Mouse (Mus musculus) heart, embryonic 14.5 days (tissue): ENCODE measurements around the gene Myo10. TPM values are rescaled to one million over a fixed set of nuclear protein-coding genes. Genes with fewer than 3 reads are reported as not detected.

Source experiments
- ATAC-seq: fragments of 200-750 bp; cut with Nextera tagmentation; 2 replicates; pipeline ENCODE4 v1.8.0; 2017; ENCODE audit warnings: low read depth, moderate TSS enrichment; ENCODE audit not compliant: insufficient number of reproducible peaks, insufficient read depth, low FRiP score
- H3K27ac ChIP-seq, 2 experiments: fragments of 200-500 bp in 1 of 2; fragments of 300-500 bp in 1 of 2; sonication (generic) in 1 of 2; replicated peaks in 1 of 2; 2 replicates each; pipeline ENCODE4 v1.5.1; 2012 to 2014; ENCODE audit warnings: low read depth in 2 of 2, low read length in 2 of 2, control low read depth in 1 of 2, mild to moderate bottlenecking in 1 of 2, mixed read lengths in 1 of 2; ENCODE audit not compliant: control insufficient read depth in 1 of 2, insufficient read depth in 1 of 2
- H3K27me3 ChIP-seq: fragments of 300-500 bp; sonication (generic); 2 replicates; pipeline ENCODE4 v1.6.1; 2014; ENCODE audit warnings: mild to moderate bottlenecking, low read length, control low read depth; ENCODE audit not compliant: control insufficient read depth, insufficient read depth
- H3K36me3 ChIP-seq: fragments of 300-500 bp; sonication (generic); 2 replicates; pipeline ENCODE4 v1.6.1; 2014; ENCODE audit warnings: mild to moderate bottlenecking, control low read depth, low read length, mixed read lengths; ENCODE audit not compliant: control insufficient read depth, insufficient read depth
- H3K4me1 ChIP-seq, 2 experiments: fragments of 200-500 bp in 1 of 2; fragments of 300-500 bp in 1 of 2; sonication (generic) in 1 of 2; 2 replicates each; pipeline ENCODE4 v1.6.1; 2012 to 2014; ENCODE audit warnings: low read length in 2 of 2, control low read depth in 1 of 2, mixed read lengths in 1 of 2; ENCODE audit not compliant: control insufficient read depth in 2 of 2, insufficient read depth in 2 of 2
- H3K4me2 ChIP-seq: fragments of 300-500 bp; sonication (generic); 2 replicates; pipeline ENCODE4 v1.6.1; 2014; ENCODE audit warnings: mild to moderate bottlenecking, low read length
- H3K4me3 ChIP-seq, 2 experiments: fragments of 200-500 bp in 1 of 2; fragments of 300-500 bp in 1 of 2; sonication (generic) in 1 of 2; 2 replicates each; pipeline ENCODE4 v1.5.1; 2012 to 2014; ENCODE audit warnings: low read length in 2 of 2, mild to moderate bottlenecking in 2 of 2, control low read depth in 1 of 2, low read depth in 1 of 2, moderate library complexity in 1 of 2; ENCODE audit not compliant: control insufficient read depth in 1 of 2, insufficient read depth in 1 of 2
- H3K9ac ChIP-seq: fragments of 300-500 bp; sonication (generic); 2 replicates; pipeline ENCODE4 v1.6.1; 2014; ENCODE audit warnings: mild to moderate bottlenecking, low read length
- H3K9me3 ChIP-seq: fragments of 300-500 bp; sonication (generic); 2 replicates; pipeline ENCODE4 v1.6.1; 2016; ENCODE audit warnings: low read length, control low read depth; ENCODE audit not compliant: control insufficient read depth
- WGBS: fragments of 180-500 bp; shearing (Covaris S2); extraction: QIAGEN DNeasy Blood & Tissue Kit; methylation state at CpG from one replicate; pipeline ENCODE4 v1.1.7; 2014; 5-methylcytosine and 5-hydroxymethylcytosine counted together
- polyA plus RNA-seq: library from polyadenylated mRNA; unstranded; fragments of >200 nt; fragmentation: Nextera tagmentation; extraction: Ambion mirVana; gene quantifications from 2 replicates; pipeline ENCODE4 v1.2.1, GENCODE M21; 2014

Gene Myo10
- polyA plus RNA-seq, 1 experiment from 2014 or later, result 12.6 TPM

GRCm38 (mm10) chr15:25834920-25835674 lies 212.8 kb downstream of the Myo10 start:
- Histone ChIP-seq H3K9me3 (peaks cover 3% of the 10 kb centered on the region; the same call in 1 of the 2 replicates), H3K27me3 (no peaks in the 10 kb centered on the region), H3K27ac (no peak overlapping the region), H3K4me1 (peaks cover 0 to 2% of the 10 kb centered on the region in 2 experiments; a peak in 1 of 4 replicates), H3K9ac (no peak overlapping the region), H3K4me2 (no peak overlapping the region), H3K4me3 (no peak overlapping the region), H3K36me3 (no peaks in the 10 kb centered on the region)
- 86% methylated on average over 17 of the region's 17 CpGs for WGBS
- ATAC-seq, result no peak

- Histone ChIP-seq H3K27me3 (peaks cover 10% of the 10 kb centered on the region; the same call in 1 of the 2 replicates), H3K27ac (no peak overlapping the region), H3K4me2 (peak overlapping the region; percentile 87), H3K9me3 (no peaks in the 10 kb centered on the region), H3K36me3 (no peaks in the 10 kb centered on the region), H3K9ac (peak overlapping the region; percentile 81), H3K4me1 (peaks cover 0 to 3% of the 10 kb centered on the region in 2 experiments; a peak in 1 of 4 replicates), H3K4me3 (peak overlapping the region; percentile 71 to 86)
- 11% methylated on average over 16 of the region's 16 CpGs for WGBS
- ATAC-seq, result no peak
These were observed 220.2 kb downstream of the Myo10 start for GRCm38 (mm10) chr15:25842462-25843085.

GRCm38 (mm10) chr15:25843086-25843991 lies 221.0 kb downstream of the Myo10 start, which contains the start of gene Retreg1:
Gene Retreg1 (plus strand): TSS chr15:25843180.
- Histone ChIP-seq H3K4me1 (peaks cover 0 to 3% of the 10 kb centered on the region in 2 experiments; a peak in 1 of 4 replicates), H3K9ac (peak within 1 kb of the TSS; percentile 81), H3K36me3 (no peaks in the 10 kb centered on the region), H3K9me3 (no peaks in the 10 kb centered on the region), H3K27me3 (peaks cover 10% of the 10 kb centered on the region; the same call in 1 of the 2 replicates), H3K4me2 (peak within 1 kb of the TSS; percentile 87), H3K27ac (peak within 1 kb of the TSS in 1 of 2 experiments; percentile 52; a peak in 2 of 4 replicates), H3K4me3 (peak within 1 kb of the TSS; percentile 71 to 86)
- ATAC-seq, result peak; percentile 76
- under 1% methylated on average over 57 of the region's 72 CpGs for WGBS

- Histone ChIP-seq H3K4me3 (peak overlapping the region; percentile 71 to 86), H3K9me3 (no peaks in the 10 kb centered on the region), H3K27ac (no peak overlapping the region), H3K4me1 (peaks cover 0 to 3% of the 10 kb centered on the region in 2 experiments; a peak in 1 of 4 replicates), H3K4me2 (peak overlapping the region; percentile 87), H3K9ac (peak overlapping the region; percentile 81), H3K27me3 (peaks cover 10% of the 10 kb centered on the region; the same call in 1 of the 2 replicates), H3K36me3 (no peaks in the 10 kb centered on the region)
- 29% methylated on average over 11 of the region's 11 CpGs for WGBS
- ATAC-seq, result no peak
These were observed 221.8 kb downstream of the Myo10 start for GRCm38 (mm10) chr15:25844013-25844570.

GRCm38 (mm10) chr15:25844771-25845170 lies 222.4 kb downstream of the Myo10 start:
- no peak overlapping the region for H3K27ac ChIP-seq
- H3K36me3 ChIP-seq, result no peaks in the 10 kb centered on the region
- no peaks in the 10 kb centered on the region for H3K9me3 ChIP-seq
- peaks cover 0 to 3% of the 10 kb centered on the region in 2 experiments; a peak in 1 of 4 replicates for H3K4me1 ChIP-seq
- ATAC-seq, result no peak
- H3K9ac ChIP-seq, result no peak overlapping the region
- WGBS, result 65% methylated on average over 4 of the region's 4 CpGs
- peaks cover 10% of the 10 kb centered on the region; the same call in 1 of the 2 replicates for H3K27me3 ChIP-seq
- H3K4me2 ChIP-seq, result peak overlapping the region; percentile 87
- no peak overlapping the region for H3K4me3 ChIP-seq

GRCm38 (mm10) chr15:25847576-25848168 lies 225.3 kb downstream of the Myo10 start:
- Histone ChIP-seq H3K4me1 (peaks cover 0 to 5% of the 10 kb centered on the region in 2 experiments; a peak in 2 of 4 replicates), H3K4me3 (no peak overlapping the region), H3K9me3 (no peaks in the 10 kb centered on the region), H3K27ac (no peak overlapping the region), H3K4me2 (no peak overlapping the region), H3K9ac (no peak overlapping the region), H3K27me3 (no peaks in the 10 kb centered on the region), H3K36me3 (no peaks in the 10 kb centered on the region)
- no peak for ATAC-seq
- 86% methylated on average over 1 of the region's 1 CpGs for WGBS
